Mouse (Mus musculus): ENCODE measurements around the gene P3h1. TPM values are rescaled to one million over a fixed set of nuclear protein-coding genes. Genes with fewer than 3 reads are reported as not detected.

Gene P3h1
- total and polyA plus RNA-seq, 3 experiments, result 15.7 to 30.2 TPM; not detected in 1

- Histone ChIP-seq H3K27me3 (ENCODE audit: control insufficient read depth in 1 of 2, insufficient read depth in 2 of 2, low read length in 2 of 2) (no peaks in the 10 kb centered on the region), H3K4me3 (ENCODE audit: control insufficient read depth in 1 of 2, insufficient read depth in 1 of 2, low read depth in 2 of 2, low read length in 2 of 2) (peak overlapping the region; percentile 18 to 30; a peak in 3 of 4 replicates), H3K36me3 (ENCODE audit: control insufficient read depth in 1 of 2, insufficient read depth in 2 of 2, low read length in 2 of 2) (peaks cover 0 to 61% of the 10 kb centered on the region in 2 experiments; a peak in 2 of 4 replicates), H3K4me1 (ENCODE audit: control insufficient read depth in 1 of 2, insufficient read depth in 2 of 2, low read length in 2 of 2) (peaks cover 21 to 53% of the 10 kb centered on the region in 2 experiments), H3K9me3 (replicated peaks; ENCODE audit: insufficient read depth, low read length) (no peaks in the 10 kb centered on the region), H3K9ac (ENCODE audit: control insufficient read depth, low read depth, low read length, poor library complexity, severe bottlenecking) (peak overlapping the region; percentile 79), H3K79me2 (ENCODE audit: control insufficient read depth, insufficient read depth, low read length, poor library complexity) (peaks cover 37% of the 10 kb centered on the region), H3K27ac (ENCODE audit: control insufficient read depth, low read depth, low read length) (peak overlapping the region; percentile 100)
- peak; percentile 55 for DNase-seq (ENCODE audit: low read depth, low spot score)
- TF ChIP-seq GATA1 (IDR thresholded peaks at IDR 0.05; ENCODE audit: low read depth, low read length) (no peak), MAZ (IDR thresholded peaks at IDR 0.05; ENCODE audit: low read depth, low read length) (no peak), POLR2A (IDR thresholded peaks at IDR 0.05; ENCODE audit: control insufficient read depth in 1 of 2, insufficient read depth in 1 of 2, low read depth in 1 of 2, low read length in 2 of 2, poor library complexity in 1 of 2) (no peak), MXI1 (IDR thresholded peaks at IDR 0.05; ENCODE audit: low read depth, low read length) (no peak), MAFK (IDR thresholded peaks at IDR 0.05; ENCODE audit: borderline replicate concordance, low read depth, low read length) (no peak), USF2 (IDR thresholded peaks at IDR 0.05; ENCODE audit: borderline replicate concordance in 1 of 2, insufficient read depth in 1 of 2, low read depth in 1 of 2, low read length in 2 of 2) (no peak), RCOR1 (IDR thresholded peaks at IDR 0.05; ENCODE audit: low read depth, low read length) (no peak), TCF12 (IDR thresholded peaks at IDR 0.05; ENCODE audit: low read depth, low read length) (no peak), MAX (IDR thresholded peaks at IDR 0.05; ENCODE audit: low read length) (no peak), ZC3H11A (IDR thresholded peaks at IDR 0.05; ENCODE audit: low read depth, low read length) (no peak), CHD1 (IDR thresholded peaks at IDR 0.05; ENCODE audit: low read depth, low read length) (0 out of 2 replicates have a peak, but pooled peaks have one; percentile 60), POLR2AphosphoS5 (IDR thresholded peaks at IDR 0.05; ENCODE audit: borderline replicate concordance, low read depth, low read length) (no peak), ETS1 (IDR thresholded peaks at IDR 0.05; ENCODE audit: low read depth, low read length) (peak; percentile 11; the same call in 1 of the 2 replicates), NELFE (IDR thresholded peaks at IDR 0.05; ENCODE audit: low read depth, low read length) (peak; percentile 7; the same call in 1 of the 2 replicates), TAL1 (IDR thresholded peaks at IDR 0.05; ENCODE audit: low read length) (no peak), RAD21 (IDR thresholded peaks at IDR 0.05; ENCODE audit: low read depth, low read length) (no peak), BHLHE40 (IDR thresholded peaks at IDR 0.05; ENCODE audit: borderline replicate concordance, low read depth, low read length) (no peak), CHD2 (IDR thresholded peaks at IDR 0.05; ENCODE audit: low read length) (no peak), MYC (IDR thresholded peaks at IDR 0.05; ENCODE audit: low read depth, low read length) (no peak), NRF1 (IDR thresholded peaks at IDR 0.05; ENCODE audit: insufficient read depth, low read depth, low read length, poor library complexity, severe bottlenecking) (no peak), E2F4 (IDR thresholded peaks at IDR 0.05; ENCODE audit: borderline replicate concordance, low read depth, low read length) (no peak), MEF2A (IDR thresholded peaks at IDR 0.05; ENCODE audit: extremely low read depth, insufficient replicate concordance, low read depth, low read length, poor library complexity, severe bottlenecking) (no peak), CTCF (IDR thresholded peaks at IDR 0.05 in 2 of 3, conservative IDR thresholded peaks at IDR 0.05 in 1 of 3; ENCODE audit: control insufficient read depth in 1 of 3, insufficient read depth in 1 of 3, low read depth in 2 of 3, low read length in 3 of 3, poor library complexity in 1 of 3, severe bottlenecking in 1 of 3) (no peak), SIN3A (IDR thresholded peaks at IDR 0.05; ENCODE audit: low read length) (no peak)
Measured at GRCm38 (mm10) chr4:119191273-119191672, 41.4 kb upstream of the P3h1 start.
